Mouse (Mus musculus): ENCODE measurements around the gene Nudt4. TPM values are rescaled to one million over a fixed set of nuclear protein-coding genes. Genes with fewer than 3 reads are reported as not detected.

Nudt4 gene
- total RNA-seq, 1 experiment = 92.4 TPM

- Histone ChIP-seq H3K27ac (ENCODE audit: insufficient read depth, low read depth, low read length, poor library complexity, severe bottlenecking) (no peak overlapping the region), H3K9ac (ENCODE audit: insufficient read depth, low read depth, low read length, poor library complexity, severe bottlenecking) (no peak overlapping the region), H3K9me3 (ENCODE audit: control insufficient read depth, insufficient read depth, low read depth, low read length) (no peaks in the 10 kb centered on the region), H3K4me3 (ENCODE audit: insufficient read depth in 1 of 2, low read depth in 1 of 2, low read length in 2 of 2, poor library complexity in 1 of 2, severe bottlenecking in 1 of 2) (no peak overlapping the region), H3K4me1 (ENCODE audit: control insufficient read depth in 2 of 2, insufficient read depth in 2 of 2, low read length in 2 of 2, poor library complexity in 1 of 2) (peaks cover 7 to 28% of the 10 kb centered on the region in 2 experiments), H3K36me3 (ENCODE audit: control insufficient read depth, insufficient read depth, low read length, poor library complexity, severe bottlenecking) (no peaks in the 10 kb centered on the region)
- DNase-seq (ENCODE audit: low read depth, low spot score) = no peak
- in situ Hi-C loops (cut with MboI; ENCODE audit: low sequenced_read_pairs in 2 of 2, unreplicated experiment in 2 of 2) = no loop called here
- TF ChIP-seq MAFK (IDR thresholded peaks at IDR 0.05; ENCODE audit: insufficient read depth, low read depth, low read length) = no peak
- no peak for TF ChIP-seq CHD2 (IDR thresholded peaks at IDR 0.05; ENCODE audit: low read depth, low read length)
- TF ChIP-seq HCFC1 (IDR thresholded peaks at IDR 0.05; ENCODE audit: borderline replicate concordance, insufficient read depth, low read length) = no peak
- no peak for TF ChIP-seq ZC3H11A (IDR thresholded peaks at IDR 0.05; ENCODE audit: borderline replicate concordance, low read depth, low read length)
- no peak for TF ChIP-seq ZNF384 (IDR thresholded peaks at IDR 0.05; ENCODE audit: low read depth, low read length)
Measured at GRCm38 (mm10) chr10:95594414-95594813, 30.5 kb upstream of the Nudt4 start.

- H3K9me3 ChIP-seq (ENCODE audit: control insufficient read depth, insufficient read depth, low read depth, low read length) = no peaks in the 10 kb centered on the region
- TF ChIP-seq ZNF384 (IDR thresholded peaks at IDR 0.05; ENCODE audit: low read depth, low read length) = no peak
- no peak for TF ChIP-seq ZC3H11A (IDR thresholded peaks at IDR 0.05; ENCODE audit: borderline replicate concordance, low read depth, low read length)
- TF ChIP-seq CHD2 (IDR thresholded peaks at IDR 0.05; ENCODE audit: low read depth, low read length) = no peak
- TF ChIP-seq HCFC1 (IDR thresholded peaks at IDR 0.05; ENCODE audit: borderline replicate concordance, insufficient read depth, low read length) = no peak
- no peak for TF ChIP-seq MAFK (IDR thresholded peaks at IDR 0.05; ENCODE audit: insufficient read depth, low read depth, low read length)
- peaks cover 5 to 10% of the 10 kb centered on the region in 2 experiments; a peak in 3 of 4 replicates for H3K4me1 ChIP-seq (ENCODE audit: control insufficient read depth in 2 of 2, insufficient read depth in 2 of 2, low read length in 2 of 2, poor library complexity in 1 of 2)
- no peak overlapping the region for H3K27ac ChIP-seq (ENCODE audit: insufficient read depth, low read depth, low read length, poor library complexity, severe bottlenecking)
- no peak overlapping the region for H3K9ac ChIP-seq (ENCODE audit: insufficient read depth, low read depth, low read length, poor library complexity, severe bottlenecking)
- H3K36me3 ChIP-seq (ENCODE audit: control insufficient read depth, insufficient read depth, low read length, poor library complexity, severe bottlenecking) = no peaks in the 10 kb centered on the region; the same call in 1 of the 2 replicates
- no peak for DNase-seq (ENCODE audit: low read depth, low spot score)
- in situ Hi-C loops (cut with MboI; ENCODE audit: low sequenced_read_pairs in 2 of 2, unreplicated experiment in 2 of 2) = no loop called here
- no peak overlapping the region for H3K4me3 ChIP-seq (ENCODE audit: insufficient read depth in 1 of 2, low read depth in 1 of 2, low read length in 2 of 2, poor library complexity in 1 of 2, severe bottlenecking in 1 of 2)
Measured at GRCm38 (mm10) chr10:95591257-95591656, 27.3 kb upstream of the Nudt4 start.

GRCm38 (mm10) chr10:95590196-95590595, 26.2 kb upstream of the Nudt4 start:
- H3K36me3 ChIP-seq (ENCODE audit: control insufficient read depth, insufficient read depth, low read length, poor library complexity, severe bottlenecking) = no peaks in the 10 kb centered on the region; the same call in 1 of the 2 replicates
- TF ChIP-seq ZC3H11A (IDR thresholded peaks at IDR 0.05; ENCODE audit: borderline replicate concordance, low read depth, low read length) = no peak
- no peaks in the 10 kb centered on the region for H3K9me3 ChIP-seq (ENCODE audit: control insufficient read depth, insufficient read depth, low read depth, low read length)
- in situ Hi-C loops (cut with MboI; ENCODE audit: low sequenced_read_pairs in 2 of 2, unreplicated experiment in 2 of 2) = no loop called here
- no peak for DNase-seq (ENCODE audit: low read depth, low spot score)
- H3K27ac ChIP-seq (ENCODE audit: insufficient read depth, low read depth, low read length, poor library complexity, severe bottlenecking) = no peak overlapping the region
- H3K4me1 ChIP-seq (ENCODE audit: control insufficient read depth in 2 of 2, insufficient read depth in 2 of 2, low read length in 2 of 2, poor library complexity in 1 of 2) = peaks cover 2 to 5% of the 10 kb centered on the region in 2 experiments; a peak in 3 of 4 replicates
- H3K4me3 ChIP-seq (ENCODE audit: insufficient read depth in 1 of 2, low read depth in 1 of 2, low read length in 2 of 2, poor library complexity in 1 of 2, severe bottlenecking in 1 of 2) = no peak overlapping the region
- no peak overlapping the region for H3K9ac ChIP-seq (ENCODE audit: insufficient read depth, low read depth, low read length, poor library complexity, severe bottlenecking)

GRCm38 (mm10) chr10:95589196-95589595, 25.2 kb upstream of the Nudt4 start:
- no peak for TF ChIP-seq CHD2 (IDR thresholded peaks at IDR 0.05; ENCODE audit: low read depth, low read length)
- Histone ChIP-seq H3K4me3 (ENCODE audit: insufficient read depth in 1 of 2, low read depth in 1 of 2, low read length in 2 of 2, poor library complexity in 1 of 2, severe bottlenecking in 1 of 2) (no peak overlapping the region), H3K4me1 (ENCODE audit: control insufficient read depth in 2 of 2, insufficient read depth in 2 of 2, low read length in 2 of 2, poor library complexity in 1 of 2) (peaks cover 0 to 1% of the 10 kb centered on the region in 2 experiments; a peak in 2 of 4 replicates), H3K27ac (ENCODE audit: insufficient read depth, low read depth, low read length, poor library complexity, severe bottlenecking) (no peak overlapping the region), H3K9ac (ENCODE audit: insufficient read depth, low read depth, low read length, poor library complexity, severe bottlenecking) (no peak overlapping the region), H3K9me3 (ENCODE audit: control insufficient read depth, insufficient read depth, low read depth, low read length) (no peaks in the 10 kb centered on the region), H3K36me3 (ENCODE audit: control insufficient read depth, insufficient read depth, low read length, poor library complexity, severe bottlenecking) (no peaks in the 10 kb centered on the region; the same call in 1 of the 2 replicates)
- in situ Hi-C loops (cut with MboI; ENCODE audit: low sequenced_read_pairs in 2 of 2, unreplicated experiment in 2 of 2) = no loop called here
- DNase-seq (ENCODE audit: low read depth, low spot score) = no peak

- no peaks in the 10 kb centered on the region for H3K9me3 ChIP-seq (ENCODE audit: control insufficient read depth, insufficient read depth, low read depth, low read length)
- TF ChIP-seq HCFC1 (IDR thresholded peaks at IDR 0.05; ENCODE audit: borderline replicate concordance, insufficient read depth, low read length) (no peak), ZC3H11A (IDR thresholded peaks at IDR 0.05; ENCODE audit: borderline replicate concordance, low read depth, low read length) (no peak), CHD2 (IDR thresholded peaks at IDR 0.05; ENCODE audit: low read depth, low read length) (no peak), ZNF384 (IDR thresholded peaks at IDR 0.05; ENCODE audit: low read depth, low read length) (no peak), MAFK (IDR thresholded peaks at IDR 0.05; ENCODE audit: insufficient read depth, low read depth, low read length) (no peak)
- H3K4me3 ChIP-seq (ENCODE audit: insufficient read depth in 1 of 2, low read depth in 1 of 2, low read length in 2 of 2, poor library complexity in 1 of 2, severe bottlenecking in 1 of 2) = no peak overlapping the region
- in situ Hi-C loops (cut with MboI; ENCODE audit: low sequenced_read_pairs in 2 of 2, unreplicated experiment in 2 of 2) = no loop called here
- H3K4me1 ChIP-seq (ENCODE audit: control insufficient read depth in 2 of 2, insufficient read depth in 2 of 2, low read length in 2 of 2, poor library complexity in 1 of 2) = peaks cover 0 to 1% of the 10 kb centered on the region in 2 experiments; a peak in 2 of 4 replicates
- H3K36me3 ChIP-seq (ENCODE audit: control insufficient read depth, insufficient read depth, low read length, poor library complexity, severe bottlenecking) = no peaks in the 10 kb centered on the region; the same call in 1 of the 2 replicates
- no peak overlapping the region for H3K27ac ChIP-seq (ENCODE audit: insufficient read depth, low read depth, low read length, poor library complexity, severe bottlenecking)
- H3K9ac ChIP-seq (ENCODE audit: insufficient read depth, low read depth, low read length, poor library complexity, severe bottlenecking) = no peak overlapping the region
- DNase-seq (ENCODE audit: low read depth, low spot score) = no peak
Measured at GRCm38 (mm10) chr10:95587509-95588220, 23.7 kb upstream of the Nudt4 start.
